Mouse (Mus musculus) lung, embryonic 15.5 days (tissue): ENCODE measurements around the gene Corin. TPM values are rescaled to one million over a fixed set of nuclear protein-coding genes. Genes with fewer than 3 reads are reported as not detected.

Source experiments
- ATAC-seq: fragments of 200-750 bp; cut with Nextera tagmentation; 2 replicates; pipeline ENCODE4 v1.8.0; 2017; ENCODE audit warnings: moderate number of reproducible peaks, borderline replicate concordance; ENCODE audit not compliant: low FRiP score, low TSS enrichment; ENCODE audit errors: extremely low read depth
- H3K27ac ChIP-seq: fragments of 300-500 bp; sonication (generic); 2 replicates; pipeline ENCODE4 v1.5.1; 2015; ENCODE audit warnings: moderate library complexity, mild to moderate bottlenecking, inconsistent platforms
- H3K27me3 ChIP-seq: fragments of 300-500 bp; sonication (generic); 2 replicates; pipeline ENCODE4 v1.6.1; 2015; ENCODE audit warnings: inconsistent platforms
- H3K36me3 ChIP-seq: fragments of 300-500 bp; sonication (generic); 2 replicates; pipeline ENCODE4 v1.6.1; 2015; ENCODE audit warnings: inconsistent platforms
- H3K4me1 ChIP-seq: fragments of 300-500 bp; sonication (generic); 2 replicates; pipeline ENCODE4 v1.6.1; 2015; ENCODE audit warnings: inconsistent platforms
- H3K4me2 ChIP-seq: fragments of 300-500 bp; sonication (generic); 2 replicates; pipeline ENCODE4 v1.6.1; 2015; ENCODE audit warnings: inconsistent platforms, mild to moderate bottlenecking, moderate library complexity
- H3K4me3 ChIP-seq: fragments of 300-500 bp; sonication (generic); 2 replicates; pipeline ENCODE4 v1.5.1; 2015; ENCODE audit warnings: mild to moderate bottlenecking, inconsistent platforms
- H3K9ac ChIP-seq: fragments of 300-500 bp; sonication (generic); 2 replicates; pipeline ENCODE4 v1.6.1; 2015; ENCODE audit warnings: inconsistent platforms
- H3K9me3 ChIP-seq: fragments of 300-500 bp; sonication (generic); 2 replicates; pipeline ENCODE4 v1.6.1; 2016; ENCODE audit warnings: inconsistent platforms
- WGBS: fragments of 180-500 bp; shearing (Covaris S2); methylation state at CpG from one replicate; pipeline ENCODE4 v1.1.7; 2015; 5-methylcytosine and 5-hydroxymethylcytosine counted together
- polyA plus RNA-seq: library from polyadenylated mRNA; unstranded; fragments of >200 nt; fragmentation: Nextera tagmentation; extraction: Ambion mirVana; gene quantifications from 2 replicates; pipeline ENCODE4 v1.2.1, GENCODE M21; 2015

Corin gene
- 1.4 and 1.8 TPM in 2 replicates for polyA plus RNA-seq

DNA sequence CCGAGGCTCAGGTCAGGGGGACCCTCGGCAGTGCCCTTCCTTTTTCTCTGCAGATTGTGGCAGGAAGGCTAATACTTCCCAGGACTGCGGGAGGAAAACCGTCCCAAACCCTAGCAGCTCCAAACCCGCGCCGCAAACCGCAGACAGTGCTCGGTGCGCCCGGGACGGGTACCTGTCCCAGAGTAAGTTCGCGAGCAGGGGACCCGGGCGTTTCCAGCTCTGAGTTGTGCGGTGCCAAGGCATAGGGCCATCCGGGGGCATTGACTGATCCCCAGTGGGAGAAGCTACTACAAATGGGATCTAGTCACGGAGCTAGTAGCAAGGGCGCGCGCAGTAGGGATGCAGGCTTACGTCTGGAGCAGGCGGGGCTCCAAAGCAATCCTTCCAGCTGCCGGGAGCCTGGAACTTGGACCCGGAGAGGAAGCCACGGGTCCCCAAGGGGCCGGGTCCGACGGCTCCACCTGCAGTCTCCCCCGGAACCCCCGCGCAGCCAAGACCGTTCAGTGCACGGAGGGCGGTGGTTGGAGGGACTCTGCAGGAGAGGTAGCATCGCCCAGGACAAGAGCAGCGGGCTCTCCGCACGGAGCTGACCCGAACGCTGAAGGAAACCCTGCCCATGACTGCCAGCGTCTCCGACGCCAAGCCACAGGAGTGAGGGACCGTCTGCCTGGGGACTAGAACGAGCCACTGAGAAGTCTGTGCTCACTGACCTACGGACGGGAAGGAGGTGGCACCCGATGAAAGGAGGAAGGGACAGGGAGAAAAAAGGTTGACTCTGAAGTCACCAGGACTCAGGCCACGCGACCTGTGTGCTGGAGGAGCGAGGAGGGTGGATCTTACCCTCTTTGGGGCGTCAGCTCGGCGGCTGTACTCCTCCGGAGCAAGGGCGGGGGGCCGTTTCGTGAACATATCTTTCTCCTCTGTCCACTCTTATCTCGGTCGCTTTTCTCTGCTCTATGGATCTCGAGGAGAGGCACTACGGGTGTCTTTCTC, at the start of gene Corin:
TSS of gene Corin (minus strand) at position 943 of the 993 bp plus-strand sequence.
- H3K9me3 ChIP-seq = no peaks in the 10 kb centered on the region

DNA sequence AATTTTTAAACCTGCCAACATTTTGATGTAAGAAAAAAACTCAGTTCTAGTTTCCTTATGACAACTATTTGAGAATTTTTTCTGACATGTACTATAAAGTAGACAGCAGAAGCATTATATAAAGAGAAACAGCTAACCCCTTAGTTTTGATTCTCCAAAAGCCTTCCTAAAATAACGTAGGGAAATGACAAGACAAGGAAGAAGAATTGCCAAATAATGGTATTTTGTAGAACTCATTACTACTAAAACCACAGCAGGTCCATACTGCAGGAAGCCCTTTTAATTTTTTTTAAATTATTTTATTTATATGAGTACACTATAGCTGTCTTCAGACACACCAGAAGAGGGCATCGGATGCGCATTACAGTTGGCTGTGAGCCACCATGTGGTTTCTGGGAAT, 46.9 kb upstream of the Corin start:
- Histone ChIP-seq H3K4me3 (no peak overlapping the region), H3K27me3 (no peaks in the 10 kb centered on the region), H3K27ac (no peak overlapping the region), H3K9ac (no peak overlapping the region), H3K4me1 (no peaks in the 10 kb centered on the region), H3K9me3 (no peaks in the 10 kb centered on the region), H3K4me2 (no peak overlapping the region), H3K36me3 (peaks cover 11% of the 10 kb centered on the region)
- ATAC-seq = no peak
- WGBS = 88% methylated on average over 3 of the region's 3 CpGs

More for the DNA sequence above, at the start of gene Corin:
- peak within 1 kb of the TSS; percentile 74 for H3K4me2 ChIP-seq
- 2% methylated on average over 64 of the region's 64 CpGs for WGBS
- H3K27ac ChIP-seq = no peak within 1 kb of the TSS
- peak; percentile 73 for ATAC-seq
- peak within 1 kb of the TSS; percentile 32 for H3K4me3 ChIP-seq
- H3K9ac ChIP-seq = 0 out of 2 replicates have a peak within 1 kb of the TSS, but pooled peaks have one; percentile 8
- H3K27me3 ChIP-seq = peaks cover 37% of the 10 kb centered on the region
- H3K36me3 ChIP-seq = no peaks in the 10 kb centered on the region
- H3K4me1 ChIP-seq = peaks cover 19% of the 10 kb centered on the region

DNA sequence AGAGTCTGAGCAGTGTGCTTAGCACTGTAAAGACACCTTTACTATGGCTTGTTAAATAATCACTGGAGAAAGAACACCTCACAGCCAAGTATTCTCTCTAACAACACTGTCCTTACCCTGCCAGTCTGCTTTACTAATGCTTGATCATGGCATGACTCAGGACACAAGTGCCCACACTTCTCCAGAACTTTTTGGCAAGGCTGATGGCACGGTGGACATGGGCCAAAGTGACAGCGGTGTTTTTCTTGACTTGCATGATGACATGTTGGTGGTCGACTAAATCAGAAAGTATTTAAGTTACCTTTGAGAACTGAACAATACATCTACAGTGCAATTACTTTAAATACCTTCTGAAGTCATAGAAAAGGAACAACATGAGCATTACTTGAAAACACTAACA, 24.6 kb upstream of the Corin start:
- no peak overlapping the region for H3K9ac ChIP-seq
- H3K27ac ChIP-seq = no peak overlapping the region
- ATAC-seq = no peak
- H3K9me3 ChIP-seq = no peaks in the 10 kb centered on the region
- peaks cover 34% of the 10 kb centered on the region for H3K36me3 ChIP-seq
- H3K4me3 ChIP-seq = no peak overlapping the region
- 91% methylated on average over 3 of the region's 3 CpGs for WGBS
- H3K4me1 ChIP-seq = no peaks in the 10 kb centered on the region
- no peaks in the 10 kb centered on the region for H3K27me3 ChIP-seq
- H3K4me2 ChIP-seq = no peak overlapping the region

DNA sequence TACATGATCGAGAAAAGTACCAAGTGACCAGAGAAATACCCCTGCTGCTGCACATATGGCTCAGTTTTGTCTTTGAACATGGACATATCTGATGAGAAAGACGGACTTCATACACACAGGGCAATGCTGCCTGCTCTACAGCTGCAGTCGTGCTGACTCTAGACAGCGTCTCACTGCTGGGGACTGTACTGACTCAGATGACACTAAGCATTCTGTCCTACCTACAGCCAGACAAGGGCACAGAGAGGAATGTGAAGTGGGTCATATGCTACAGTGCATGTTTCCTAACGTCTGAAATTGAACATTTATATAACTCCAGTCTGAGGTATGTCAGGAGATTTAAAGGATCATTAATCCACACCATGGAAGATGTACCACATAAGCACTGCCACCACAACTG, 9.5 kb upstream of the Corin start:
- H3K9me3 ChIP-seq = no peaks in the 10 kb centered on the region
- no peak overlapping the region for H3K9ac ChIP-seq
- no peak overlapping the region for H3K4me2 ChIP-seq
- H3K4me3 ChIP-seq = no peak overlapping the region
- H3K27me3 ChIP-seq = no peaks in the 10 kb centered on the region
- no peaks in the 10 kb centered on the region for H3K4me1 ChIP-seq
- peaks cover 34% of the 10 kb centered on the region for H3K36me3 ChIP-seq
- H3K27ac ChIP-seq = no peak overlapping the region
- WGBS = 72% methylated on average over 5 of the region's 5 CpGs
- no peak for ATAC-seq

DNA sequence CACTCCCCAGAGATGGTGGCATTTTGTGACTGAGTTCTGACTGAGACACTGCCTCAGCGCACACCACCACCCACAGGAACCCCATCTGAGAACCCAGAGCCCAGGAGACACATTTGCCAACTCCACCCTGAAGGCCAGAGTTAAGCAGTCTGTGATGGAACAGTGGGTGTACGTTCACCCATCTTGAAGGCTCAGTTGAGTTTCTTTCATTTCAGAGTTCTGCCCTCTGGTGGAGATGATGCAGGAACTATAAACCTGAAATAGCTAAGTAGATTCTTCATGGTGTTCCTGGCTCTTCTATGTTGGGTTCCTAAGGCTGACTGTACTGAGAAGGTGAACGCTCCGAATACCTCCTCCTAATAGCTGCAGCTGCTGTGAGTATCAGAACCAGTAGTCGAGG, 1.5 kb upstream of the Corin start:
- H3K4me3 ChIP-seq = no peak overlapping the region
- H3K4me2 ChIP-seq = no peak overlapping the region
- no peaks in the 10 kb centered on the region for H3K9me3 ChIP-seq
- no peaks in the 10 kb centered on the region for H3K36me3 ChIP-seq
- WGBS = 71% methylated on average over 5 of the region's 5 CpGs
- H3K27me3 ChIP-seq = peaks cover 37% of the 10 kb centered on the region
- H3K27ac ChIP-seq = no peak overlapping the region
- H3K9ac ChIP-seq = no peak overlapping the region
- ATAC-seq = no peak
- peaks cover 19% of the 10 kb centered on the region for H3K4me1 ChIP-seq

DNA sequence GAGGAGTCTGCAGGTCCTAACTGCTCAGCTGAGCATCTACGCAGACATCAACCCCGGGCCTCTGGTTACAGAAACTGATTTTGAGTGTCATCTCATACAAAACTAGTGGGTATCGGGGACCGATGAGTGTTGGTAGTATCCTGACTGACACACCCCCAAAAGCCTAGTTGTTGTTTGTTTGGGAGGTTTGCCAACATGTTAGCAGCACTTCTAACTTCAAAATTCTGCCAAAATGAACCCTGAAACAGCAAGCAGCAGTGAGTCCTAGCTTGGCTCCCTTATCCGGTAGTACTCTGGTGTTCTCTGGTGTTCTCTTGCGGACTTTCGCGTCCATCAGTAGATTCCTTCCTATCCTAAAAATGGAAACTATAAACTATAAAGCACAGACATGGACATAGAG, 1.5 kb downstream of the Corin start:
- H3K4me3 ChIP-seq = no peak overlapping the region
- no peak overlapping the region for H3K9ac ChIP-seq
- no peaks in the 10 kb centered on the region for H3K9me3 ChIP-seq
- no peak overlapping the region for H3K27ac ChIP-seq
- WGBS = 50% methylated on average over 8 of the region's 8 CpGs
- ATAC-seq = no peak
- peak overlapping the region; percentile 74 for H3K4me2 ChIP-seq
- H3K4me1 ChIP-seq = peaks cover 19% of the 10 kb centered on the region
- H3K27me3 ChIP-seq = peaks cover 37% of the 10 kb centered on the region
- no peaks in the 10 kb centered on the region for H3K36me3 ChIP-seq

DNA sequence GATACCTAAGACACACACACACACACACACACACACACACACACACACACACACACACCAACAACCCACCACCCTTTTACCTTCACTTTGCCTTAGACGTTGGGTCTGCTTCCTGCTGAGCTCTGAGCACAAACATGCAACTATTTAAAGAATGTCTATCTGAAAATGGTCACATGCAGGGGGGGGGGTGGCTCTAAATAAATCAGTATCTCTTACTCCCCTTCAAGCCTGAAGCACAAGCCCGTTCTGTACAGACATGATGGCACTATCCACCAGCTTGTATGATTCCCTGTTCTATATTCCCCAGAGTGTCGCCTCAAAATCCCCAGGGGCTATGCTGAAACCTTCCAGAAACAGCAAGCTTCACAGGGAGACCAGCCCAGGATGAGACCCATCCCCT, 2.5 kb downstream of the Corin start:
- ATAC-seq = no peak
- no peaks in the 10 kb centered on the region for H3K9me3 ChIP-seq
- H3K4me2 ChIP-seq = no peak overlapping the region
- H3K27ac ChIP-seq = no peak overlapping the region
- H3K4me3 ChIP-seq = no peak overlapping the region
- H3K27me3 ChIP-seq = peaks cover 37% of the 10 kb centered on the region
- H3K9ac ChIP-seq = no peak overlapping the region
- 48% methylated on average over 3 of the region's 3 CpGs for WGBS
- no peaks in the 10 kb centered on the region for H3K36me3 ChIP-seq
- peaks cover 19% of the 10 kb centered on the region for H3K4me1 ChIP-seq

DNA sequence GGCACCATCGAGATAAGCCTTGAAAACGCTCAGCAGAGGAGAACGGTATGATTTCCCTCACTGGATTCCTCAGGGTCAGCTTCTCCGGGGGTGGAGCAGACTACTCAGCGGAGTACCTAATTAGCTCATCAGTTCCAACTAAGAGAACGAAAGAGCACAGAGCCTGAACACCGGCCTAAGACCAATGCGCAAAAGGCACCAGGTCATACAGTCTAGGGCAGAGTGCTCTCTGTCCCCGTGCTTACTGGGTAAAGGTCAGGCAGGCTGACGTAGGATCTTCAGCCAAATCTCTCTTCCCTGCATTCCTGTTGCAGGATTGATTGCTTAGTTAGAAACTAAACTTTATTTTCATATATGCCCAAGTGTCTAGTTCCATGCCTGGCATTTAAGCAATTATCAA, 6.0 kb downstream of the Corin start:
- Histone ChIP-seq H3K27ac (no peak overlapping the region), H3K4me2 (no peak overlapping the region), H3K4me1 (peaks cover 4% of the 10 kb centered on the region; the same call in 1 of the 2 replicates), H3K36me3 (no peaks in the 10 kb centered on the region), H3K27me3 (peaks cover 15% of the 10 kb centered on the region), H3K9ac (no peak overlapping the region), H3K9me3 (no peaks in the 10 kb centered on the region), H3K4me3 (no peak overlapping the region)
- no peak for ATAC-seq
- WGBS = 55% methylated on average over 10 of the region's 10 CpGs

DNA sequence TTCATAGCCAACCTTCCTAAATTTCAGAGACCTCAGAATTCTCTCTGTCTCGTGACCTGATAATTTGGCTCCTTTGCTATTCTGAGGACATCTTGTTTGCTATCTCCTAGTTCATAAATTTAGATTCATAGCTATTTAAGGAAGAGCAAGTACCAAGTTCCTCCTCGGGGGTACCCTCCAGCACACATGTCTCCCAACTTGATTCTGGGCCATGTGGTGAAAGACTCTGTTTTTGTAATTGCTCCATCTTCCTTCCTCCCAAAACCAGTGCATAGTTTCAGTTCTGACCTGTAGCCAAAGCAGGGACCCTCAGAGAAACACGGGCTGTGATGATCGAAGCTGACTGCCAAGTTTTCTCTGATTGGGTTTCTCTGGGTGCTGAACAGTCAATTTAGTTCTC, 7.5 kb downstream of the Corin start:
- Histone ChIP-seq H3K36me3 (no peaks in the 10 kb centered on the region), H3K27ac (no peak overlapping the region), H3K27me3 (peaks cover 1% of the 10 kb centered on the region; the same call in 1 of the 2 replicates), H3K9me3 (no peaks in the 10 kb centered on the region), H3K4me3 (no peak overlapping the region), H3K4me2 (no peak overlapping the region), H3K4me1 (no peaks in the 10 kb centered on the region), H3K9ac (no peak overlapping the region)
- no peak for ATAC-seq
- WGBS = 59% methylated on average over 4 of the region's 4 CpGs

DNA sequence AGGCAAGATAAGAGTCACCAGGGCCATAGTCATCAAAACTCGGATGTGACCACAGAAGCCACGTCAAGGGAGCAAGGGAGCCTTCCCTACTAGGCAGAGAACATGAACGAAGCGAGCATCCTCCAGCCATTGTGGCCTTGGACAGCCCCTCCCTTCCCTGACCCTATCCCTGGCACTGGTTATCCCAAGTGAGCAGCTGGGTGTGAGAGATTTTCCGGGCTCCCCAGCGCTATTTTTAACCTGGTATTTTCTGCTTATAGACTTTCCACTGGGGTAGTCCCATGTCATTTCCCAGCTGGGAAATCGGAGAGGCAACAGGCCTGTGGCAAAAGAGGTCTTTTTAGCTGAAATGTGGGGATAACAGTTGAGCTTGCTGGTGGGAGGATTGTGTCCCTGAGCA, 10.4 kb downstream of the Corin start:
- Histone ChIP-seq H3K9me3 (no peaks in the 10 kb centered on the region), H3K27ac (no peak overlapping the region), H3K4me2 (no peak overlapping the region), H3K4me3 (no peak overlapping the region), H3K9ac (no peak overlapping the region), H3K27me3 (no peaks in the 10 kb centered on the region; the same call in 1 of the 2 replicates), H3K36me3 (no peaks in the 10 kb centered on the region), H3K4me1 (no peaks in the 10 kb centered on the region)
- ATAC-seq = no peak
- WGBS = 52% methylated on average over 7 of the region's 7 CpGs

DNA sequence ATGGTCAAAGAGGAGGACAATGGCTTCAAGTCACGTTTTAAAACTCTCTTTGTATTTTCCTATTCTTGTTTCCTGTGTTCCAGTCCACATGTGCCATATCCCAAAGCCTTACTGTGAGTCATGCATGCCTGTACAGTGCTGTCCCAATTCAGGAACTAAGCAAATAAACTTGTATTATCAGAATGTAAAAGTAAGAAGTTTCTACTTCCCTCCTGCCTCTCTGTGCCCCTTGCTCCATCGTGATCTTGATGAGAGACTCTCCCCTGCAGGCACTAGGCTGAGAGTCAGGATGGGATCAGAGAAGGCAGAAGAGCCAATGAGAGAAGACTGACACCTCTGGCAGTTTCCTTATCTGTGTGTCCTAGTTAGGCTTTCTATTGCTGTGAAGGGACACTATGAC, 13.0 kb downstream of the Corin start:
- no peak for ATAC-seq
- WGBS = 43% methylated on average over 2 of the region's 2 CpGs
- no peaks in the 10 kb centered on the region for H3K4me1 ChIP-seq
- H3K4me2 ChIP-seq = no peak overlapping the region
- no peak overlapping the region for H3K9ac ChIP-seq
- H3K27me3 ChIP-seq = no peaks in the 10 kb centered on the region
- no peaks in the 10 kb centered on the region for H3K9me3 ChIP-seq
- no peak overlapping the region for H3K27ac ChIP-seq
- no peaks in the 10 kb centered on the region for H3K36me3 ChIP-seq
- no peak overlapping the region for H3K4me3 ChIP-seq

DNA sequence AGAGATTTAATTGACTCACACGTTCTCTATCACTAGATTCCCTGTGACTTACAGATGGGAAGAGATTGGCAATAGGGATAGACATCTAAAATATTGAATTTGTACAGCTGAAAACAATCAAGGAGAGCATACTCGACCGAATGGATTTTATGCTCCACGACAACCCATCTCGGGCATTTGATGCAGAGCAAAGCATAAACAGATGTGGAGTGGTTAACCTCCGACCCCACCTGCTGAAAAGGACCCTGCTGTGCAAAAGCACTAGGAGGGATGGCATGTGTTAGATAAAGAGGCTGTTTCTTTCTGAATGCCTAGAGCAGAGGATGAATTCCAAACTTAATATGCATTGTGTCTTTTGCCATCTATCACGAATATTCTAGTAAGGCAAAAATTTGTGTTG, 23.8 kb downstream of the Corin start:
- H3K4me2 ChIP-seq = no peak overlapping the region
- H3K27ac ChIP-seq = no peak overlapping the region
- H3K9ac ChIP-seq = no peak overlapping the region
- no peaks in the 10 kb centered on the region for H3K9me3 ChIP-seq
- H3K27me3 ChIP-seq = no peaks in the 10 kb centered on the region
- 35% methylated on average over 7 of the region's 7 CpGs for WGBS
- no peaks in the 10 kb centered on the region for H3K4me1 ChIP-seq
- no peaks in the 10 kb centered on the region for H3K36me3 ChIP-seq
- no peak overlapping the region for H3K4me3 ChIP-seq
- ATAC-seq = no peak
